Mouse (Mus musculus): ENCODE measurements at regions not wholly inside any gene's neighbourhood (a gene's known extent, or its start where the extent isn't known, plus 50 kb on each side); places are given as distances from the start of the nearest gene placed in this dataset.
"Not testable (repeated sequence)": the region's sequence is repeated elsewhere in the genome, so short reads cannot be mapped to it uniquely, and the experiment has no call there.

DNA sequence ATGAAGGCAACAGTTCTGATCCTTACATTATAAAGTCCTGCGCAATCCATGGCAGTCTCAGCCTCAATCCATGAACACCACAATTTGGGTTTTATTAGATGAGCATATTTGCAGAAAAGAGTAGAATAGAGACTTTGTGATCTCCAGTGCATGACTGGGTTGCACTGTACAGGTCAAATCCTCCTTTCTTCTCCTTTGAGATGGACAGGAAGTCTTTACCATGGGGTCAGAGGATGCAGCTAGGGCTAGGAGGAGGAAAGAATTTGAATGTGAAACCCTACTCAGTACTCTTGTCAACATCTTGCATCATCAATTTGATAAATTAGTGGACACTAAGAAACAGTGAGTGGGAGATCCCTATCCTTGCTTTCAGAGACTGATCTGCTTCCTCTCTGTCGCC is 965.3 kb upstream of the Robo1 start:
- no peak for DNase-seq

DNA sequence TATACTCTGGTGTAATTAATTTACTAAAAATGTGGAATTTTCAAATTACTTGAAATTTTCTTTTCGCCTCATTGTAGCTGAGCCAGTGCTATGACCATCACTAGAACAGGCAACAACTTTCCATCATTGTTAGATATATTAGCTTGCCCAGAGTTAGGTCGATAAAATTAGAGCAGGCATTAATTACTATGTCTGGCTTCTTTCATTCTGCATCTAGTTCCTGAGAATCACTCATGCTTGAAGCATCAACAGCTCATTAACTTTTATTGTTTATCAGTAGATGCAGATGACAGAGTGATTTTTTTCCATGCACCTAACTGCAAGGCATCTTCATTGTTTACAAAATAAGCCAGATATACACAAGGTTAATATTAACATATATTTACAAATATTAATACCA is 963.5 kb upstream of the Robo1 start:
- no peak for DNase-seq

DNA sequence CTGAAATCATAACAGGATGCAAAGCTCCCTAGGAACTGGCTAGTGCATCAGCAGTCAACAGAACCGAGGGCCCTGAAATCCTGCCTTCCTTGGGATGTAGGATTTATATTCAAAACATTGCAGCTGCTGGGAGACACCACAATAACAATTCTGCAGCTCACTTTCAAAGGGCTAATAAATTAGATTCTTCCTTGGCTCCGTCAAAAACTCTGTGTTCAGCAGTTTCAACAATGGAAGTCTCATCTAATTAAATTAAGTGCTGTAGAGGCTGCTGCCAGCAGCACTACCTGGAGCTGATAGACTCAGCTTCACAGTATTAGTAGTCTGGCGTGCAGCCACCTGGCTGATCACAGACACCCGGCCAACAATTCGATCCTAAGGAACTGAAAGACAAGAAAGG is 916.2 kb upstream of the Robo1 start:
- peak; percentile 10 for DNase-seq

DNA sequence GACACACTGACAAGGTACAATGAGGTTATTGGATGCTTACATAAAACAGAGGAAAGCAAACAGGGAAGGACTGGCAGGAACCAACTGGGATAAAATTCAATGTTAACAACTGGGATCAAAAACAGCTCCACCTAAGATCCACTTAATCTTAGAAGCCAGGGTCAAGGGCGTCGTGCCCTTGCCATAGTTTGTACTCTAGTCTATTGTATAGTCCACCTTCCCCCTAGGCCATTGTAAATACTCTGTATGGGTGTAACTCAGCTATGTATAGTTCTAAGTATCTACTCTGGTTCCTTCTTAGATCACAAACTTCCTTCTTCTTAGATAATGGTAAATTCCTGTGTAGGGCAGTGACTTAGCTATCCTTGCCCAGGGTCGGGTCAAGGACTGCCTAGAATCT is 873.3 kb upstream of the Robo1 start:
- not testable (repeated sequence) for DNase-seq

All from embryo, embryonic 11 days (tissue).